Mouse (Mus musculus): Measurements from ENCODE around the gene Peak1.

The Peak1 gene

DNA sequence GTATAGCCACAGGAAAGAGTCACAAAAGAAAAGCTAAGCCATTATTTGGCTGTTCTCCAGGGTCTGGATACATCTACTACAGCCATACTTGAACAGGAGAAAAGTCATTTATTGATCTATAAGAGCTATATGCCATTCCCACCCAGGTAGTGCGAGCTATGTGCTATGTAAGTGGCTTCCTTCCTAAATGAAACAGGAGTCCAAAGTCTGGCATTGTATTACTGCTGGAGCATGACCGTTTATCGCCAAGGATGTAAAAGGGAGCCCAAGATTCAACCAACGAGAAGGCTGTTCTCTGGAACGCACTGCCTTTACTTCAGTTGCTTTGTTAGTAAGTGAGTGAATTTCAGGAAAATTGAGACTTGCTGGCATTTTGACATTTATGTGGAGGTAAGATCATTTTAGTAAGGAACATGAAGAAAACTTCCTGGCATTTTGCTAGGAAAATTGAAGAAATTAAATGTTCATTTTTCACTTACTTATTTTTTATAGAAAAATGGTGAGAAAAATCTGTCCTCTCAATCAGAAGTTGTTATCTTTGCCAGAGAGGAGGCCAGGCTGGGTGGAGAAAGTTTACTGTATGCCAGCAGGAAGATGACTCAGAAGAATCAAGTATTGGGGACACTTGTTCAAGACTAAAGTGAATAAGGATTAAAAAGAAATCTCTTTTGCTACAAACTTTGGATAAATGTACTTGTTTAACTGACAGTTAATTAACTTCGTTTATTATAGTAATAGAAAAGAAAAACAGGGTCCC, 162.0 kb downstream of the Peak1 start:
- ATAC-seq (ENCODE audit: low TSS enrichment) = no peak

DNA sequence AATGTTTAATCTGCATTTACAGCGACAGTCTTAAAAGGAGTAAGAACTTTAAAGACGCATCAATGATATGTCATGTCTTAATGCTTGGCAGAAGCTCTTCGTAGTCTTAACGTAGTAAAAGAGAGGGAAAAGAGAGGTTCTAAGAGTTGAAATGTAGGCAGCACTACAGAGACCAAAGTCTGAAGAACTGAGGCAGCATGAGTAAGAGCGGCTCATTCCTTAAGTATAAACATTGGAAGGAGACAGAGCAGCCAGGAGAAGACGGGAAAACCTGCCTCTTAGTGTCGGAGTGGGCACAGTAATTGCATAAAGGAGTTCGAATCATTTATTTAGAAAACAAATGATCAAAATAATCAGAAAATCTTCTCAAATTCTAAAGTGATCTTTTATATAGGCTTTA, 173.5 kb downstream of the Peak1 start:
- ATAC-seq (ENCODE audit: low TSS enrichment) = no peak

DNA sequence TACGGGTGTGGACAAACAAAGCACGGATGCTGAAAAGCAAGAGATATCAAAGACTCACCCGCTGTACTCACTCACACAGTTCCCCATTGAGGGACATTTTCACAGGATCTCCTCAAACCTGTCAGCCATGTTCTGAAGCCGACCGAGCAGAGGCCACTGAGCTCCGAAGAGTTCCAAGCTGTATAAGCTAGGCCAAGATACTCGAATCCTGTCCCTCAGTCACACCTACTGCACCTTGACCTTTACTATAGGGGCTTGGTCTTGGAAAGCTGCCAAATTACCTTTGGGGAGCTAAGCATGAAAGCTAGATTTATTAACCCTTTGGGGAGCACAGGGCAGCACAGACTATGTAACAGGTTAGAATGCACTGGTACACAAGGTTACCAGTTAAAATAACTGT, 174.0 kb downstream of the Peak1 start:
- no peak for ATAC-seq (ENCODE audit: low TSS enrichment)

DNA sequence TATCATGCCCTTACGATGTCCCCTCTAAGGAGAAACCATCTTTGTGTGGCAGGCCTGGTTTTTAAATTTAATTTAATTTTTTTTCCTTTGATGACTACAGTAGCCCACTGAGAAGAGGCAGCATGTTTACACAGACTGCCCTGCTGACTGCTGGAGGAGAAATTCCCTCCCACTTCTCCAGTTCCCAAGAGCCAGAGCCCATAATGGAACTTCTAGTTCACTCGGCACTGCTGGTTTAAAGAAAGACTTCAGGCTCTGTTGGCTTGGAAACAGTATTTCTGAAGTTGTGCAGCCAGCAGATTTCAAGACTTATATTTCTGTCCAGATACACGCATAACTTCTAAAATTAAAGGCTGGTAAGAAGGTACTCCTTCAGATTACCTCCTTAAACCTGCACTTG, 175.2 kb downstream of the Peak1 start:
- peak; percentile 57; the same call in 1 of the 2 replicates for ATAC-seq (ENCODE audit: low TSS enrichment)

DNA sequence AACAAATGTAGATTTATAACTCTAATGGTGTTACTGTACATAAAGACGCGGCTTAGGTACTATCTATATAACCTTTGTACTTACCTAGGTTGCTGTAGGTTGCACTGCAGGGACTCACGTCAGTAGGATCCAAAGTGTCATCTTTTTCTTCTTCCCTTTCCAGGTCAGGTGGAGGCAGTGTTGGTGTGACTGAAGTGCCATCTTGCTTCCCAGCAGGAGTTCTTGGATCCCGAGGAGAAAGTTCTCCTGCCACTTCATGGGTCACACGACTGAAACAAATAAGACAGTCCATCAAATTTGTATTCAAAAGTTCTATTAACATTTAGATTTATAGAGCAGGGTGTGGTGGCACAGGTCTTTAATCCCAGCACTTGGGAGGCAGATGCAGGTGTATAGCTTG, 176.8 kb downstream of the Peak1 start:
- no peak for ATAC-seq (ENCODE audit: low TSS enrichment)

DNA sequence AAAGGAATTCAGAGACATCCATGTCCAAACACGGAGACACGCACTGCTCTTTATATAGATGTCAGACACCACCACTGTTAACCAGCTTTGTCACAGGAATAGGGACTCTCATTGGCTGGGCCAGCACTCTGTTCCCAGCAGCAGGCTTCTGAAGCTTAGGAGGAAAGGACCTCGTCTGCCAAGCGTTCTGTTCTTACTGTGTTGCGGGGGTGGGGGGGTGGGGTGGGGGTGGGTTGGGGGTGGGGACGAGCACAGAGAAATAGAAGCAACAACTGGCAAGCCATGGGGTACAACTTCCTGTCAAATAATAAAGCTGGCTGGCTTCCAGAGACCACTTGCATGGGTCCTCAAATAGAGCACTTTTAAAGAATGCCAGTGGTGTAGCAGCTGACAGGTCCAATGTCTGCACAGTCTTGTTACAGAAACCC, 182.0 kb downstream of the Peak1 start:
- ATAC-seq (ENCODE audit: low TSS enrichment) = peak; percentile 70; the same call in 1 of the 2 replicates

DNA sequence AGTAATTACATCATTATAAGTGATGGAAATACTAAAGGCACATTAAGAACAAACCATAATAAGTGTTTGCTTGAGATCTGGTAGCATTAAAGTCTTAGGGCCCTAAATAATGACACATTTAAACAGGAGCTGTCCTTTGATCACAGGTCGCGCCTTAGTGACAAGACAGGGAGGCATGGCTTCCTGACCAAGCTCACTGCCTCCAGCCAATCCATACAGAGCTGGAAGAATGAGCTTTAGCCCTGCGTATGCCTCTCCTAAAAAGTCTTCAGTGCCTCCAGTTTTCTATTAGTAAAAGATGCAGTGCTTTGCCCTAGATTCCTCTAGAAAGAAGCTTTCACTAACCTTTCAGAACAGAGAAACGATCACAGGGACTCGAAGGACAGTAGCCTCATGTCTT, 182.6 kb downstream of the Peak1 start:
- no peak for ATAC-seq (ENCODE audit: low TSS enrichment)

DNA sequence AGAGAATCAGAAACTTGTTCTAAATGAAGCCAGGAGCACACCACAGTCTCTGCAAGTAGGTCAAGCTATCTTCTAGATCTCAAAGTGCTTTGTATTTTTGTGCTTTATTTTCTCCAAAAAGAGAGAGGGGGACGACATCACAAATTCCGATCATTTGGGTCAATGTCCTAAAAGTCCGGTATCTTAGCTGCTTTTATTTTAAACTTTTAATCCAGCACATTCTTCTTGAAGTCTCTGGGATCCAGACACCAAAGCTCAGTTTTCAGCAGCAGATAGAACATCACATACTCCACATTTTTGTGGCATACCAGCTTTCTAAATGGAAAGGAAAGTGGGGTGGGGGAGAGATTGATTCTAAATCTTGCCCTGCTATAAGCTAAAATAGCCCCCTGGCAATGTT, 183.3 kb downstream of the Peak1 start:
- ATAC-seq (ENCODE audit: low TSS enrichment) = no peak

DNA sequence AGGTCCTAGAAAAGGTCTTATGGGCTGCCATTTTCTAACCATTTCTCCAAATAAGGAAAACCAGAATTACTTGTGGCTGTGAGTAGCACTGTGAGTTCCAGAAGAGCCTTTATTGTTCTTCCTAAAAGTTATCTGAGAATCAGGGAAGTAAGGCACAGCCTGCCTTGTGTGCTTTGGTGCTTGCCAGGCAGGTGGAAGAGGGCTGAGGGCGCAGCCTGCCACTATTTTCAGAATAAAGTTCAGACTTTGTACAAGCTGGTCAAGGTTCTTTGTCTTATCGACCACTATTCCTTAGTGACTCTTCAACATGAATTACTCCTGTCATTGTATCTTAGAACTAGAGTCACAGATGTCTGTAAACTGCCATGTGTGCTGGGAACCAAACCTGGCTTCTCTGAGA, 184.6 kb downstream of the Peak1 start:
- ATAC-seq (ENCODE audit: low TSS enrichment) = no peak

DNA sequence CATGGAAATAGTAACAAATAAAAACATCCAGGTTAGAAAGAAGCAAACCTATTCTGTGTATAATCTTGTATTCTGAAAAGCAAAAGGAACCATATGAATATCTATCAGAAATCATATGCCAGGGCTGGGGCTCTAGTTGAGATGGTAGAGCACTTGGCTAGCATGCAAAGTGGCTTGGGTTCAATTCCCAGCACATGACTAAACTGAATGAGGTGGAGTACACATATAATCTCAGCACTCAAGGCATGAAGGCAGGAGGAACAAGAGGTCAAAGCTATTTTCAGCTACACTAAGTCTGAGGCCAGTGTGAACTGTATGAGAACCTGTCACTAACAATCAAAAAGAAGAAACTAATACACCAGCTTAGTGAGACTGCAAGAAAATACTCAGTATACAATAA, 187.0 kb downstream of the Peak1 start:
- no peak for ATAC-seq (ENCODE audit: low TSS enrichment)

DNA sequence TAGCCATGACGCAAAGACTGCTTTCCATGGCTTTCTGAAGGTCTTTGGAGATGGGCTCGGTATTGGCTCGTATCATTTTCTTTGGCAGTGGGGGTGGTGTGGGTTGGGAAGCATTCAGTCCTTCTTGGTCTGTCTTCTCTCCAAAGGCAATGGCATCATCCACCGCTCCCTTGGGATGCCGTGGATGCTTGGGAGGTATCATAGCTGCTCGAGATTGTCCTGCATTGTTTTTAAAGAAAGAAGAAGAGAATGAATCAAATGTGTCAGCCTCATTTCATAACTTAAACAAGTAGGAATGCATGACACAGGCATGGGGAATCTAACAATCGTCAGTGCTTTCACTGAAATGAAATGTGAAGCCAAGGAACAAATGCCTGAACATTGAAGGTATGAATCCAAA, 190.2 kb downstream of the Peak1 start:
- no peak for ATAC-seq (ENCODE audit: low TSS enrichment)

DNA sequence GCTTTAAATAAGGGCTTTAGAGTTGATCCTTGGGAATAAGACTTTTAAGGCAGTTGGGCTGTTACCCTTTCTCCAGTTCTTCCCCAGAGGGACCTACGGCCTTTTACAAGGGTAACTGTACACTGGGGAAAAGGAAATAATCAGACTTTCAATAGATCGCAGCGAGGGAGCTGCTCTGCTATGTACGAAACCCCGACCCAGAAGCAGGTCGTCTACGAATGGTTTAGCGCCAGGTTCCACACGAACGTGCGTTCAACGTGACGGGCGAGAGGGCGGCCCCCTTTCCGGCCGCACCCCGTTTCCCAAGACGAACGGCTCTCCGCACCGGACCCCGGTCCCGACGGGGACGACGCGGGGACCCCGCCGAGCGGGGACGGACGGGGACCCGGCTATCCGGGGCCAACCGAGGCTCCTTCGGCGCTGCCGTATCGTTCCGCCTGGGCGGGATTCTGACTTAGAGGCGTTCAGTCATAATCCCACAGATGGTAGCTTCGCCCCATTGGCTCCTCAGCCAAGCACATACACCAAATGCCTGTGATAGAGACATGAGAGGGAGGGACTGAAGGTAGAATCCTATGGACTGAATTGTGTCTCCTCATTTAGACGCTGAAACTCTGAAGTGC, 194.3 kb downstream of the Peak1 start:
- ATAC-seq (ENCODE audit: low TSS enrichment) = peak; percentile 86

DNA sequence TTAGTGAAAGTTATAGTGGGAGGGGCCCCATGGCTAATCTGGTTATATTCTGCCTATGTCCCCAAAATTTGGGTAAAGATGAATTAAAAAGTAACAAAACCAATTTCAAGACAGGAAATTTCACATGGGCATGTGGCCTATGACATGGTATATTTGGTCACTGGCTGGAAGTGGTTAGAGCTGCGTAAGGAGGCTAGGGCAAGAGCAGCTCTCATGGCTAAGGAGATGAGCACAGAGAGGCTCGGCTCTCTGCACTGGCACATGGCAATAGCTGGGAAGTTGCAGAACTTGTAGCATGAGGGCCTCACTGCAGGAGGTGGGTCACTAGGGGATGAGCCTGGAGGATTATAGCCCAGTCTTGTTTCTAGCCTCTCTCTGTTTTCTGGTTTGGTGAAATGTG, 199.0 kb downstream of the Peak1 start:
- ATAC-seq (ENCODE audit: low TSS enrichment) = no peak

DNA sequence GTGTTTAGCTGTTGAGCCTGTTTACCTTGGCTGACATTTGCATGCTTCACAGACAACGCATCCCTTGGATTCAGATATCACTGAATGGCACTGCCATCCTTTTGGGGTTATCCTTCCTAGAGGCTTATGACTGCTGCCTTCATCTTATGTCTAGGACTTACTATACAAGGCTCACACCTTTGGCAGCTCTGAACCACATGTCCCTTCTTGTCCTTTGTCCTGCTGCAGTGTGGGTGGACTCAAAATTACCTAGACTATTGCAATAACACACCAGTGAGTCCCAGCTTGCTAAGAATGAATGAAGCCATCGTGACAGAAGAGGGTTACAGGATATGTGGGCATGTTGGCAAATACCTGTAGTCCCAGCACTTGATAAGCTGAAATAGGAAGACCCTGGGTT, 199.8 kb downstream of the Peak1 start:
- no peak for ATAC-seq (ENCODE audit: low TSS enrichment)

DNA sequence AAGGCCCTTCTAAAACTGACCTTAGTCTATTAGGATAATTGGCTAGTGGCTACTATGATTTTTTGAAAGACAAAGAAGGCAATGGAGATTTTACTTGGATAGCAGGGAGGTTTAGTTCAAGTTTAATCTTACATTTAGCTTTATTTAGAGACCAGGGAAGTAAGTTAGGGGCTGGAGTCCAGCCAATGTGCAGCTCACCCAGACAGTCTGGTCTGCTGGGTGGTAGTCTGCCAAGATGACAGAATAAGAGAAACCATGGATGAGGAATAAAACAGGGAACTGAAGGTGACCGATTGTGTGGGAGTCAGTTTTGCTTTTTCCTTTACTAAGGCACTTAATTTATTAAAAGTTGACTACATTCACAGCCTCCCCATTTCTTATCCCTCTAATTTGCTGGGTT, 200.5 kb downstream of the Peak1 start:
- no peak for ATAC-seq (ENCODE audit: low TSS enrichment)

DNA sequence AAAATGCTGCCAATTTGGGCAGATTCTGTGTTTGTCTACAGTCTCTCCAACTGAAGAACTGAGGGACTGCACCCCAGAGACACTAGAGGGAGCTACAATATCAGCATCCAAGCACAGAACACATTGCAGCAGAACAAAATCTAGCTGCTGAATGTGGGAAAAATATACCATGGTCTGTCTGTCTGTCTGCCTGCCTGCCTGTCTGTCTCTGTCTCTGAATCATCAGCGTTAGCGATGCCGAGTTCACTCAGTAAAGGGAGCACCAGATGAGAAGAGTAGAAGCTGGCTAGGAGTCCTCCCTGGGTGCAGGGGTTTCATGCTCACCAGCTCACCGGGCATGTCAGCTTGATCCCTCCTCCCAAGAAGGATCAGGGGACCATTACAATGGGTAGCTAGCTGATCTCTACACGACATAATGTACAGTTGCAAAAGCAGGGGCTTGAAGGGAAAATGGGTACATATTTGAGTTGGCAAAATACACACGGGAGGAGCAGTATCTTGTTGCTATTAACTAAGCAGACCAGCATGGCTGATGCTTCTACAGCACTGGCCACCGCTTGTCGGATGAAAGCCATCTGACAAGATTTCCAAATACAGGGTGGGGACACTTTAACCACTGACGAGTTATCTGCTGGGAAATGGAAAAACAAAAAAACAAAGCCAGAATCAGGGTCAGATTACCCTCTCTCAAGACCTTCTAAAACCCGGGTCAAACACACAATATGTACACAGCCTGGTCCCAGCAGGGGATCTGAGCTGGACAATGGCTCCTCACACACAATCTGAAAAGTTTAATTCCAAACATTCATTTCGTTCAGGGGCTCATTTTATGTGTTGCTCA, 204.2 kb downstream of the Peak1 start:
- peak; percentile 99 for ATAC-seq (ENCODE audit: low TSS enrichment)

DNA sequence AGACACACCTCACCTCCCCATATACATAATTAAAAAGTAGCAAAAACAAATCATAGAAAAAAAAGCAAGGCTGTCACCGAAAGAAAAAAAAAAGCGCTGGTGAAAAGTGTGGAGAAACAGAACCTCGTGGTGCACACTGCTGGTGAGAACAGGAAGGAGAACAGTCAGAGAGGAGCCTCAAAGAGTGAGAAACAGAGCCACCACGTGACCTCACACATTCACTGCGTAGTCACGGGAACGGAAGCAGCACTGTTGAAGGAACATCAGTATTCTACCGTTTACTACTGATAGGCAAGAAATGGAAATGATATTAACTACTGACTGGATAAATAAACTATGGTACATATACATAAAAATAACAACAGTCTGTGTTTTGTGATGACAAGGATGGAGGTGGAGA, 209.1 kb downstream of the Peak1 start:
- ATAC-seq (ENCODE audit: low TSS enrichment) = no peak

DNA sequence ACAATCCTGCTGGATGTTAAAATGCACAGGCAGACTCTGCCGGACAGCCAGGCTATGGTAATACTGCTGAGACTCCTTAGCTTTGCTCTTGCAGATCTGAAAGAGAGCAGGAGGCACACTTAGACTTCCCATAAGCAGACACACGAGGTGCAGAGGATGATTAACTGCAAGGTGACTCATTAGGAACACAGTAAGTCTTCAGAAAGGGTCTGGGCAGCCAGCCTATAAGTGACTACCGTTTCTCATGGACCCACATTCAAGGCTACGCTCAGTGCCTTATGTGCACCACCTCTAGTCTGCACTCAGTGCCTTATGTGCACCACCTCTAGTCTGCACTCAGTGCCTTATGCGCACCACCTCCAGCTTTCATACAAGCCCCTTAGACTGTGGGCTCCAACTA, 210.4 kb downstream of the Peak1 start:
- no peak for ATAC-seq (ENCODE audit: low TSS enrichment)

DNA sequence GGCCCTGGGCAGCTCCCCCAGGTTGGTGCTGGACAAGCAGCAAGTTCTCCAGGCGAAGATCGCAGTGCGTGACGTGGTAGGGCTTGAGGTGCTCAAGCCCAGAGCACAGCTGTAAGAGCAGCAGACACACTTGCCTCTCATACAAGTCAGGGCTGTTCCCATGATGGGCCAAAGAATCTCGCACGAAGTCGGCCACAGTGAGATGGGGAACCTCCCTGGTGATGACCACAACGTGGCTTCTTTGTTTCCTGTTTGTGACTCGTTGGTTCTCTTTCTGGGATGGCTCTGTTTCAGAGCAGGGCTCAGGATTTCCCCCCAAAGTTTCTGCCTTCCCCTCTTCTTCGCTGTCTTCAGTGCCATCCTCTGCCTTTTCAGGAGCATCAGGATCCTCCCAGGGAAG, 210.8 kb downstream of the Peak1 start:
- ATAC-seq (ENCODE audit: low TSS enrichment) = no peak

DNA sequence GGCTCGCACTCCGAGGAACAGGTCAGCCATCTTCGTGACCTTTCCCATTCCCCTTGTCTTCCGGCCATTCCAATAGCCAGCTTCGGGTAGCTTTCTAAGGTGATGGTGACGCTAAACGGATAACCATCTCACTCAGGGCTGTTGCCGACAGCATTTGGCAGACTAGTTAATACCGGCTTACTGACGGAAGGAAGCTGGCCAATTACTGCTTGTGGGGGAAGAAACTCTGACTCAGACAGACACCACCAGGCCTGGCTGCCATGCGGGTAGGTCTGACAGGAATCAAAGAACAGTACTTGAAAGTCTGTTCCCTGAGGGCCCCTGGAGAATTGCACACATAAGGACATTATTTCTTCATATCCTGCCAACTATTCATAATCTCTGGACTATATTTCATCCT, 212.5 kb downstream of the Peak1 start:
- ATAC-seq (ENCODE audit: low TSS enrichment) = 0 out of 2 replicates have a peak, but pooled peaks have one; percentile 9

DNA sequence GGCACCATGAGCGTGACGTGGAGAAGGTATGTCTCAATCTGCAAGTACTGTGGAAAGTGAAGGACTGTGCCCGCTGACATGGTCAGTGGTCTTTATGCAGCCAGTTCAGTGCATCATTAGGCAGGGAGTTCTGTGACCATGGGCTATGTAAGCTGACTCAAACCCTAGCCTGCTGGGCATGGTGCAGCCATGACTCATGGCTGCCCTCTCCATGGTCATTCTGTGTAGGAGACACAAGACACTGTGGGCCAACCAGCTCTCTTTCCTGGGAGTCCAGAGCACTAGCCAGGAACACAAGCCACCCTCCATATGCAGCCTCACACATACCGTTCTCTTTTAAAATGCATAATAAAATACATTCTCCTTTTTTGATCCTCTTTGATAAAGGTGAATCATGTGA, 213.6 kb downstream of the Peak1 start:
- ATAC-seq (ENCODE audit: low TSS enrichment) = no peak

DNA sequence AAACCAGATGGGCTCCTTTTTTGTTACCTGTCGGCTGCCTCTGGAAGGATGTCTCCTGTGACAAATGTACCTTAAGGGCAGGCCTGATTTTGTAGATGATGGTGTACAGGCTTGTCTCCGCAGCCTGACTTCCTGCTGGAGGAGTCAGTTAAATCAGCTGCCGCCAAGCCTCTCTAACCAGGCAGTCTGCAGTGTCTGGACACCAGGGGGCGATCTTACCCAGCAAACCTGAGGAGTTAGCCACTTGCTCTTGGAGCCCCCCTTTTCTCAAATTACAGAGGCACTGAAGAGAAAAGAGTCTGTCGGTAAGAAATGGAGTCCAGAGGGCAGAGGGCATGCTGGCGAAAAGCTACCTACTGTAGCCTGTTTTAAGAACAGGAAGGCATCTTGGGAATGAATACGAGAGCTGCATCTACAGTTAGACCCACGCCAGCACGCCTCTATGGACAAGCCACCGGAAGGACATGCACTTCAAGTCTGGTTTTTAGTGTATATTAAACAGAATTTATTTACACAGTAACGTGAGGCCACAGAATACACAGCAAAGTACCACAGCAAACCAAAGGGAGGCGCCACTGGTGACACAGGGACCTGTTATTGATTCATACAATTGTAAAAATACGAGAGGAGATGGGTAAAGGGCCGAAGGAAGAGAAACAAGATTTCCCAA, 217.1 kb downstream of the Peak1 start:
- ATAC-seq (ENCODE audit: low TSS enrichment) = peak; percentile 96

Measured in frontal cortex, adult (tissue).